Mouse (Mus musculus) kidney, adult 8-10 months (tissue): ENCODE measurements at regions not wholly inside any gene's neighbourhood (a gene's known extent, or its start where the extent isn't known, plus 50 kb on each side); places are given as distances from the start of the nearest gene placed in this dataset.

Experiments used
- DNase-seq, 2 experiments: peaks; one replicate each; pipeline ENCODE4 v3.0.0; 2022

GRCm38 (mm10) chr16:49278478-49278877 is 221.2 kb downstream of the Myh15 start:
- DNase-seq: peak; percentile 38 to 65

- DNase-seq: no peak
Observed at GRCm38 (mm10) chr16:49288096-49288714, 230.9 kb downstream of the Myh15 start.

GRCm38 (mm10) chr16:49289200-49290079 is 232.2 kb downstream of the Myh15 start:
- DNase-seq: no peak

GRCm38 (mm10) chr16:49303612-49304307 is 246.5 kb downstream of the Myh15 start:
- no peak for DNase-seq

GRCm38 (mm10) chr16:49304354-49304753 is 247.1 kb downstream of the Myh15 start:
- no peak for DNase-seq

GRCm38 (mm10) chr16:49317061-49317460 is 259.8 kb downstream of the Myh15 start:
- DNase-seq: no peak

- DNase-seq: no peak
Observed at GRCm38 (mm10) chr16:49319047-49319678, 261.9 kb downstream of the Myh15 start.

- DNase-seq: no peak
Observed at GRCm38 (mm10) chr16:49319774-49320173, 262.5 kb downstream of the Myh15 start.

- no peak for DNase-seq
Observed at GRCm38 (mm10) chr16:49321951-49322350, 264.7 kb downstream of the Myh15 start.

GRCm38 (mm10) chr16:49330725-49331386 is 273.6 kb downstream of the Myh15 start:
- DNase-seq: no peak

GRCm38 (mm10) chr16:49332107-49332722 is 274.9 kb downstream of the Myh15 start:
- DNase-seq: peak in 1 of 2 experiments; percentile 1

- no peak for DNase-seq
Observed at GRCm38 (mm10) chr16:49335916-49336315, 278.6 kb downstream of the Myh15 start.

GRCm38 (mm10) chr16:49337948-49338347 is 280.7 kb downstream of the Myh15 start:
- DNase-seq: no peak

- no peak for DNase-seq
Observed at GRCm38 (mm10) chr16:49358404-49358803, 301.1 kb downstream of the Myh15 start.

- DNase-seq: no peak
Observed at GRCm38 (mm10) chr16:49361731-49362130, 304.4 kb downstream of the Myh15 start.

GRCm38 (mm10) chr16:49369450-49369849 is 312.2 kb downstream of the Myh15 start:
- DNase-seq: no peak

- DNase-seq: no peak
Observed at GRCm38 (mm10) chr16:49375108-49375507, 317.8 kb downstream of the Myh15 start.

GRCm38 (mm10) chr16:49378917-49379473 is 320.0 kb upstream of the Ift57 start:
- no peak for DNase-seq

GRCm38 (mm10) chr16:49388135-49388534 is 310.9 kb upstream of the Ift57 start:
- DNase-seq: no peak

- DNase-seq: no peak
Observed at GRCm38 (mm10) chr16:49407956-49408795, 290.9 kb upstream of the Ift57 start.

- DNase-seq: no peak
Observed at GRCm38 (mm10) chr16:49409235-49409634, 289.8 kb upstream of the Ift57 start.
